Mouse (Mus musculus) layer of hippocampus, postnatal 36 days (tissue): ENCODE data around the gene Dnaaf3. TPM values are rescaled to one million over a fixed set of nuclear protein-coding genes. Genes with fewer than 3 reads are reported as not detected.
A peak's percentile ranks its signal among the peaks of the same experiment; 100 is the strongest.

ENCODE experiments used
- DNase-seq, 2 experiments: peaks; one replicate each; pipeline ENCODE4 v3.0.0; 2022
- microRNA-seq, 2 experiments: library from miRNA; unstranded; fragments of <30 nt; microRNA quantifications; one replicate each; pipeline ENCODE4 v1.2.0; 2021
- total RNA-seq, 2 experiments: library from RNA; stranded (reverse); gene quantifications; 2 replicates each; pipeline ENCODE4 v1.2.3; 2021

Gene Dnaaf3
- total RNA-seq, 2 experiments from 2014 or later = 0.38 to 0.65 TPM

GRCm38 (mm10) chr7:4498251-4498650, 34.0 kb downstream of the Dnaaf3 start:
- DNase-seq = no peak

DNA sequence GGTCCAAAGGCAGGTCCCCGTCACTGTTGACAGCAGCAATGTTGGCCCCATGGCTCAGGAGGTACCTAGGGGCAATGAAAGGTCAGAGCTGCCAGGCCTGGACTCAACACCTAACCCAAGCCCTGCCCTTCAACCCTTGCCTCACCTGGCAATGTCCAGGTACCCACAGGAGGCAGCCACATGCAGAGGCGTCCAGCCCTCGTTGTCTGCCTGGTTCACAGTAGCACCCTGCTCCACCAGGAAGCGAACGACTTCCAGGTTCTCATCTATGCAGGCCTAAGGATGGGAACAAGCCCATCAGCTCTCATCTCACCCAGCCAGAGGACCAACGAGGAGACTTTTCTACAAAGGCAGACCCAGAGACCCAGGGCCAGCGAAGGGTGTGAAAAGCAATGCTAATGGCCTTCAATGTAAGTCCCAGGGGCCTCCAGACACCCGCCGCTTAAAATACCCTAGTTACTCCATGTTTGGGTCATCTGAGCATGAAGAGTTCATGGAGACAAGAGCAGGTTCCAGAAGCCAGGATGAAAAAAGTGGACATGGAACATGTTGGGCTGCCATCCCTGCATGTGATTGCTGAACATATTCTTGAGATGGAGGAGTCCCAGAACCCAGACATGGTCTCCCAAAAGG, 34.9 kb downstream of the Dnaaf3 start:
- no peak for DNase-seq

GRCm38 (mm10) chr7:4496468-4496867, 35.8 kb downstream of the Dnaaf3 start:
- DNase-seq = no peak

GRCm38 (mm10) chr7:4493991-4494390, 38.3 kb downstream of the Dnaaf3 start:
- no peak for DNase-seq

- no peak for DNase-seq
Measured at GRCm38 (mm10) chr7:4492284-4493224, 39.7 kb downstream of the Dnaaf3 start.

DNA sequence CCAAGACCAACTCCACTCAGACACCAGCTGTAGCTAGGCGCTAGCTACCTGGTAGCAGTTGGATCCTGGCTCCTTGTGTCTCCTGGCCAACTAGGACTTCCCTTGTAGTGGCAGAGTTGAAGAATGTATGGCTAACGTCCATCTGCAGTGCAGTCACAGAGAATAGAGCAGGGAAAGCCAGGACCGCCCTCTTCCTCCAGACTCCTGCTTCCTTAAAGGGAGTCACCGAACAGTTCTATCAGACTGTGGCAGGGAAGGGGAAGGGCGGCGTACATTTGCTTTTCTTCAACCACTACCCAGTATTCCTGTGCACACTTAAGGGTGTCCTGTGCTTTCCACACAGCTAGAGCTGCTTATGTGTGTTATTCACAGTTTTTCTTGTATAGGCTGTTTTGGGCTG, 40.9 kb downstream of the Dnaaf3 start:
- no peak for DNase-seq

- no peak for DNase-seq
Measured at GRCm38 (mm10) chr7:4482281-4482680, 50.0 kb downstream of the Dnaaf3 start.

- no peak for DNase-seq
Measured at GRCm38 (mm10) chr7:4479674-4480073, 52.6 kb downstream of the Dnaaf3 start.

DNA sequence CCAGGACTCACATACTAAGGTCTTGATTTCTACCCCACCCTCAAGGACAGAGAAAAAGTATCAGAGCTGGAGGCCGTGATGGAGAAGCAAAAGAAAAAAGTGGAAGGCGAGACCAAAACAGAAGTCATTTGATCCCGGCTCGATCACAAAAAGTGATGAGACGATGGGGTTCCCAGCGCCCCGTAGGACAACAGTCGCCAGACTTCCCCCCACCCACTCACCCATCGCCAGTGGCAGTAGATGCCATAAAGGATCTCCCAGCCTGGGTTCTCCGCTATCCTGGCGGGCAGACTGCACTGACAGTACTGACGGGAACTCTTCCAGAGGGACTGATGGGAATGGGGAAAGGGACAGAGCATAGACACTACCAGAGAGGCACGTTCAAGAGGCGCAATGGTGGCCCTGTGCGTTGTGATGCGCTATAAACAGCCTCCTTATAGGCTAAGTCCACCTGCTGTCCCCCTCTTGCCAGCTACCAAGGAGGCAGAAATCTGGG, 53.4 kb downstream of the Dnaaf3 start:
- DNase-seq = no peak

GRCm38 (mm10) chr7:4478021-4478795, 54.0 kb downstream of the Dnaaf3 start:
- DNase-seq = peak; percentile 44 to 51

DNA sequence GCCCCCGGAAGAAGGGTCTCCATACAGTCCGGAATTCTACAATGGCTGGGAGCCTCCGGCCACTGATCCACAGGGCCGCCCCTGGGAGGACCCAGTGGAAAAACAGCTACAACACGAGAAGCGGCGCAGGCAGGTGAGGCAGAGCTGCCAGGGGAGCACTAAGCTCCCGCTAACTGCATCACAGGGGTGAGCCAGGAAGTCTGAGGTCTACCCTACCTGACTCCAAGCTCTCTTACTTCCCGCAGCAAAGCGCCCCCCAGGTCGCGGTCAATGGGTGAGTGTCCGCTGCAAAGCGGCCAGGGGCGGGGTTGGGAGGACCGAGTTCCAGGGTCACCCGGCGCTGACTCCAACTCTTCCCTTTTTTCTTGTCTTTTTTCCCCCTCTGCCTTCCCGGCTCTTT, 58.3 kb downstream of the Dnaaf3 start:
- no peak for DNase-seq

Small RNAs within 50 kb of the gene (microRNA-seq; reads per million reads assigned to microRNA genes)
- gene Gm23577 = 0 reads per million in 2 experiments

Other genes starting within 250 kb of the Dnaaf3 start
- not detected for gene Ncr1, start 194.7 kb downstream of the Dnaaf3 start, total RNA-seq
- gene Gp6, start 134.7 kb downstream of the Dnaaf3 start, total RNA-seq = not detected
- 10 to 100 TPM; 26.6 to 27.8 TPM for gene Rdh13, start 86.8 kb downstream of the Dnaaf3 start, total RNA-seq
- 1 to 10 TPM; 4.3 to 5.4 TPM for gene Eps8l1, start 71.8 kb downstream of the Dnaaf3 start, total RNA-seq
- gene Ppp1r12c, start 30.8 kb downstream of the Dnaaf3 start, total RNA-seq = 100 to 1,000 TPM; 146 to 164 TPM
- gene Tnnt1, start 16.1 kb downstream of the Dnaaf3 start, total RNA-seq = 1 to 10 TPM; 1.1 to 4.2 TPM
- gene Tnni3, start 8.2 kb downstream of the Dnaaf3 start, total RNA-seq = 1 to 10 TPM in 1 of 2 experiments, under 1 TPM in 1; 0.70 to 1.3 TPM
- gene Syt5, start 15.1 kb upstream of the Dnaaf3 start, total RNA-seq = 100 to 1,000 TPM; 203 to 220 TPM
- under 1 TPM; 0.28 to 0.40 TPM for gene Ptprh, start 71.6 kb upstream of the Dnaaf3 start, total RNA-seq
- gene Tmem86b, start 99.0 kb upstream of the Dnaaf3 start, total RNA-seq = 10 to 100 TPM; 14.4 to 21.5 TPM
- 100 to 1,000 TPM; 134 to 136 TPM for gene Ppp6r1, start 126.6 kb upstream of the Dnaaf3 start, total RNA-seq
- 10 to 100 TPM; 85.2 to 87.6 TPM for gene Hspbp1, start 152.6 kb upstream of the Dnaaf3 start, total RNA-seq
- 100 to 1,000 TPM; 325 to 344 TPM for gene Brsk1, start 158.2 kb upstream of the Dnaaf3 start, total RNA-seq
- under 1 TPM; 0.18 to 0.20 TPM for gene Tmem150b, start 192.8 kb upstream of the Dnaaf3 start, total RNA-seq
- gene Kmt5c, start 207.7 kb upstream of the Dnaaf3 start, total RNA-seq = 10 to 100 TPM; 35.3 to 38.7 TPM
- 1 to 10 TPM; 3.3 to 6.2 TPM for gene Cox6b2, start 220.6 kb upstream of the Dnaaf3 start, total RNA-seq
- not detected for gene Fam71e2, start 238.8 kb upstream of the Dnaaf3 start, total RNA-seq